Mouse (Mus musculus): ENCODE measurements around the gene 4930568D16Rik.
A peak's percentile ranks its signal among the peaks of the same experiment; 100 is the strongest.

Gene 4930568D16Rik

GRCm38 (mm10) chr2:35338707-35339106 lies 28.8 kb downstream of the 4930568D16Rik start:
- no peak for DNase-seq

GRCm38 (mm10) chr2:35338036-35338435 lies 29.5 kb downstream of the 4930568D16Rik start:
- no peak for DNase-seq

GRCm38 (mm10) chr2:35337419-35337818 lies 30.1 kb downstream of the 4930568D16Rik start:
- DNase-seq: no peak

- DNase-seq: peak; percentile 100
Measured at GRCm38 (mm10) chr2:35336388-35337280, 30.9 kb downstream of the 4930568D16Rik start, which contains the start of gene Stom. Gene Stom, minus strand, starts transcription at chr2:35336976.

GRCm38 (mm10) chr2:35335620-35336019 lies 31.9 kb downstream of the 4930568D16Rik start:
- DNase-seq: no peak

GRCm38 (mm10) chr2:35333670-35334069 lies 33.9 kb downstream of the 4930568D16Rik start:
- no peak for DNase-seq

GRCm38 (mm10) chr2:35331205-35331604 lies 36.3 kb downstream of the 4930568D16Rik start:
- DNase-seq: no peak

GRCm38 (mm10) chr2:35329061-35329460 lies 38.5 kb downstream of the 4930568D16Rik start:
- DNase-seq: no peak

GRCm38 (mm10) chr2:35328064-35328792 lies 39.3 kb downstream of the 4930568D16Rik start:
- DNase-seq: no peak

- no peak for DNase-seq
Measured at GRCm38 (mm10) chr2:35327583-35327982, 39.9 kb downstream of the 4930568D16Rik start.

- DNase-seq: no peak
Measured at GRCm38 (mm10) chr2:35326931-35327330, 40.6 kb downstream of the 4930568D16Rik start.

GRCm38 (mm10) chr2:35325930-35326329 lies 41.6 kb downstream of the 4930568D16Rik start:
- DNase-seq: no peak

GRCm38 (mm10) chr2:35322404-35323164 lies 44.9 kb downstream of the 4930568D16Rik start:
- DNase-seq: no peak

GRCm38 (mm10) chr2:35320399-35320798 lies 47.1 kb downstream of the 4930568D16Rik start:
- DNase-seq: no peak

- DNase-seq: no peak
Measured at GRCm38 (mm10) chr2:35318405-35318804, 49.1 kb downstream of the 4930568D16Rik start.

- no peak for DNase-seq
Measured at GRCm38 (mm10) chr2:35317604-35318003, 49.9 kb downstream of the 4930568D16Rik start.

- no peak for DNase-seq
Measured at GRCm38 (mm10) chr2:35314300-35314699, 53.2 kb downstream of the 4930568D16Rik start.

GRCm38 (mm10) chr2:35309906-35310493 lies 57.5 kb downstream of the 4930568D16Rik start:
- DNase-seq: no peak

GRCm38 (mm10) chr2:35308166-35308565 lies 59.4 kb downstream of the 4930568D16Rik start:
- no peak for DNase-seq

All from kidney, adult 18-20 months (tissue).